Mouse (Mus musculus) forebrain, postnatal 0 days (tissue): ENCODE measurements at regions not wholly inside any gene's neighbourhood (a gene's known extent, or its start where the extent isn't known, plus 50 kb on each side); places are given as distances from the start of the nearest gene placed in this dataset.
A peak's percentile ranks its signal among the peaks of the same experiment; 100 is the strongest.

Experiments used
- ATAC-seq: fragments of 200-750 bp; cut with Nextera tagmentation; 2 replicates; pipeline ENCODE4 v1.8.0; 2017; ENCODE audit warnings: mild to moderate bottlenecking, moderate library complexity
- DNase-seq: peaks from one replicate; pipeline ENCODE4 v3.0.0-alpha.2; 2015
- H3K27ac ChIP-seq: fragments of 300-500 bp; sonication (generic); 2 replicates; pipeline ENCODE4 v1.5.1; 2014; ENCODE audit warnings: low read depth, mild to moderate bottlenecking, antibody characterized with exemption, low read length, moderate library complexity, mixed read lengths
- H3K27me3 ChIP-seq: fragments of 300-500 bp; sonication (generic); 2 replicates; pipeline ENCODE4 v1.6.1; 2014; ENCODE audit warnings: mild to moderate bottlenecking, low read length, mixed read lengths; ENCODE audit not compliant: insufficient read depth
- H3K36me3 ChIP-seq: fragments of 300-500 bp; sonication (generic); 2 replicates; pipeline ENCODE4 v1.6.1; 2014; ENCODE audit warnings: mild to moderate bottlenecking, moderate library complexity; ENCODE audit not compliant: insufficient read depth
- H3K4me1 ChIP-seq: fragments of 300-500 bp; sonication (generic); 2 replicates; pipeline ENCODE4 v1.6.1; 2014; ENCODE audit warnings: antibody characterized with exemption; ENCODE audit not compliant: insufficient read depth
- H3K4me2 ChIP-seq: fragments of 300-500 bp; sonication (generic); 2 replicates; pipeline ENCODE4 v1.6.1; 2014; ENCODE audit warnings: low read depth, mild to moderate bottlenecking, moderate library complexity
- H3K4me3 ChIP-seq: fragments of 300-500 bp; sonication (generic); 2 replicates; pipeline ENCODE4 v1.5.1; 2014; ENCODE audit warnings: low read depth, low read length, mixed read lengths
- H3K9ac ChIP-seq: fragments of 300-500 bp; sonication (generic); 2 replicates; pipeline ENCODE4 v1.6.1; 2014; ENCODE audit warnings: mild to moderate bottlenecking
- H3K9me3 ChIP-seq: fragments of 300-500 bp; sonication (generic); 2 replicates; pipeline ENCODE4 v1.6.1; 2016; ENCODE audit warnings: low read length
- CTCF ChIP-seq: sonication (generic); IDR thresholded peaks from 2 replicates; pipeline ENCODE4 v1.5.1; 2016; ENCODE audit warnings: antibody characterized with exemption, control low read depth, low read depth
- WGBS: fragments of 180-500 bp; shearing (Covaris S2); extraction: QIAGEN DNeasy Blood & Tissue Kit; methylation state at CpG from one replicate; pipeline ENCODE4 v1.1.7; 2014; 5-methylcytosine and 5-hydroxymethylcytosine counted together

GRCm38 (mm10) chr16:88374612-88375011 is 84.5 kb upstream of the Grik1 start:
- no peaks in the 10 kb centered on the region for H3K4me1 ChIP-seq
- ATAC-seq (no peak), DNase-seq (no peak)
- H3K9me3 ChIP-seq: no peaks in the 10 kb centered on the region
- WGBS: 56% methylated on average over 2 of the region's 2 CpGs
- no peak overlapping the region for H3K4me3 ChIP-seq
- H3K4me2 ChIP-seq: no peak overlapping the region
- no peak overlapping the region for H3K9ac ChIP-seq
- no peaks in the 10 kb centered on the region for H3K27me3 ChIP-seq
- H3K27ac ChIP-seq: no peak overlapping the region
- no peaks in the 10 kb centered on the region for H3K36me3 ChIP-seq
- no peak for TF ChIP-seq CTCF

- Histone ChIP-seq H3K4me2 (no peak overlapping the region), H3K9me3 (no peaks in the 10 kb centered on the region), H3K4me3 (no peak overlapping the region), H3K27ac (no peak overlapping the region), H3K9ac (no peak overlapping the region), H3K27me3 (no peaks in the 10 kb centered on the region), H3K36me3 (no peaks in the 10 kb centered on the region), H3K4me1 (no peaks in the 10 kb centered on the region)
- TF ChIP-seq CTCF: peak; percentile 86
- peak; percentile 61 for DNase-seq
- 38% methylated on average over 7 of the region's 7 CpGs for WGBS
- peak; percentile 58 for ATAC-seq
Observed at GRCm38 (mm10) chr16:88372034-88372433, 82.0 kb upstream of the Grik1 start.

GRCm38 (mm10) chr16:88368146-88368545 is 78.1 kb upstream of the Grik1 start:
- Histone ChIP-seq H3K4me3 (no peak overlapping the region), H3K36me3 (no peaks in the 10 kb centered on the region), H3K4me1 (no peaks in the 10 kb centered on the region), H3K27ac (no peak overlapping the region), H3K9ac (no peak overlapping the region), H3K27me3 (no peaks in the 10 kb centered on the region), H3K9me3 (no peaks in the 10 kb centered on the region), H3K4me2 (no peak overlapping the region)
- 69% methylated on average over 6 of the region's 6 CpGs for WGBS
- TF ChIP-seq CTCF: no peak
- no peak for DNase-seq
- no peak for ATAC-seq

- H3K36me3 ChIP-seq: no peaks in the 10 kb centered on the region
- no peak overlapping the region for H3K27ac ChIP-seq
- no peaks in the 10 kb centered on the region for H3K4me1 ChIP-seq
- 94% methylated on average over 1 of the region's 1 CpGs for whole genome bisulfite sequencing
- no peak overlapping the region for H3K4me2 ChIP-seq
- no peak overlapping the region for H3K4me3 ChIP-seq
- ATAC-seq (no peak), DNase-seq (no peak)
- no peaks in the 10 kb centered on the region for H3K9me3 ChIP-seq
- H3K9ac ChIP-seq: no peak overlapping the region
- no peaks in the 10 kb centered on the region for H3K27me3 ChIP-seq
- TF ChIP-seq CTCF: no peak
Observed at GRCm38 (mm10) chr16:88367162-88367561, 77.1 kb upstream of the Grik1 start.

- TF ChIP-seq CTCF: no peak
- no peak for ATAC-seq
- 29% methylated on average over 2 of the region's 2 CpGs for WGBS
- no peak overlapping the region for H3K27ac ChIP-seq
- H3K9me3 ChIP-seq: no peaks in the 10 kb centered on the region
- H3K27me3 ChIP-seq: no peaks in the 10 kb centered on the region
- H3K4me3 ChIP-seq: no peak overlapping the region
- no peaks in the 10 kb centered on the region for H3K36me3 ChIP-seq
- no peak for DNase-seq
- no peak overlapping the region for H3K4me2 ChIP-seq
- H3K9ac ChIP-seq: no peak overlapping the region
- H3K4me1 ChIP-seq: no peaks in the 10 kb centered on the region
Observed at GRCm38 (mm10) chr16:88360081-88360480, 70.0 kb upstream of the Grik1 start.
